Mouse (Mus musculus) v-Abl transformed pro-B cells (cell line): Measurements from ENCODE around the gene Unc13a.

ENCODE experiments used
- in situ Hi-C, 2 experiments: fragments of 400-800 bp; cut with MboI; formaldehyde crosslinking; loops; one replicate each; pipeline ENCODE4 v1.15.1; 2025; ENCODE audit not compliant: unreplicated experiment in 2 of 2

Gene Unc13a

GRCm38 (mm10) chr8:71692509-71692908, 21.0 kb upstream of the Unc13a start:
- in situ Hi-C loops = no loop called here

GRCm38 (mm10) chr8:71689028-71689427, 17.5 kb upstream of the Unc13a start, which contains the start of gene Insl3:
Insl3 (plus strand) TSS chr8:71689214.
- in situ Hi-C loops = no loop called here

- in situ Hi-C loops = no loop called here
Measured at GRCm38 (mm10) chr8:71687616-71688015, 16.1 kb upstream of the Unc13a start.

- in situ Hi-C loops = no loop called here
Measured at GRCm38 (mm10) chr8:71686143-71686734, 14.7 kb upstream of the Unc13a start.

- in situ Hi-C loops = no loop called here
Measured at GRCm38 (mm10) chr8:71685573-71685972, 14.0 kb upstream of the Unc13a start.

- in situ Hi-C loops = no loop called here
Measured at GRCm38 (mm10) chr8:71684701-71685100, 13.1 kb upstream of the Unc13a start.

GRCm38 (mm10) chr8:71682832-71683231, 11.3 kb upstream of the Unc13a start:
- in situ Hi-C loops = no loop called here

- in situ Hi-C loops = no loop called here
Measured at GRCm38 (mm10) chr8:71681369-71681915, 9.9 kb upstream of the Unc13a start.

- in situ Hi-C loops = no loop called here
Measured at GRCm38 (mm10) chr8:71680471-71680870, 8.9 kb upstream of the Unc13a start.

- in situ Hi-C loops = no loop called here
Measured at GRCm38 (mm10) chr8:71679550-71680168, 8.1 kb upstream of the Unc13a start.

- in situ Hi-C loops = no loop called here
Measured at GRCm38 (mm10) chr8:71679116-71679515, 7.6 kb upstream of the Unc13a start.

- in situ Hi-C loops = no loop called here
Measured at GRCm38 (mm10) chr8:71678216-71678615, 6.7 kb upstream of the Unc13a start.

GRCm38 (mm10) chr8:71677555-71677954, 6.0 kb upstream of the Unc13a start:
- in situ Hi-C loops = no loop called here

GRCm38 (mm10) chr8:71676803-71677202, 5.2 kb upstream of the Unc13a start:
- in situ Hi-C loops = no loop called here

- in situ Hi-C loops = no loop called here
Measured at GRCm38 (mm10) chr8:71676020-71676741, 4.6 kb upstream of the Unc13a start, which contains the start of gene Jak3. Jak3 (plus strand) TSS chr8:71676296.

- in situ Hi-C loops = no loop called here
Measured at GRCm38 (mm10) chr8:71675456-71676019, 4.0 kb upstream of the Unc13a start.

GRCm38 (mm10) chr8:71674071-71674470, 2.5 kb upstream of the Unc13a start:
- in situ Hi-C loops = loop anchor here (25.0 kb wide), 1 partner anchor 787 kb away; the partner anchor contains the start of genes Rpl18a (in 2 of the 2) and Slc5a5 (in 2 of the 2)

- in situ Hi-C loops = loop anchor here (25.0 kb wide), 1 partner anchor 785 kb away; the partner anchor contains the start of genes Rpl18a (in 2 of the 2) and Slc5a5 (in 2 of the 2)
Measured at GRCm38 (mm10) chr8:71672168-71672735, 695 bp upstream of the Unc13a start.

GRCm38 (mm10) chr8:71670621-71671548, 672 bp downstream of the Unc13a start:
- in situ Hi-C loops = loop anchor here (25.0 kb wide), 1 partner anchor 784 kb away; the partner anchor contains the start of genes Rpl18a (in 2 of the 2) and Slc5a5 (in 2 of the 2)
